Mouse (Mus musculus): ENCODE data around the gene Ank3.

Gene Ank3

DNA sequence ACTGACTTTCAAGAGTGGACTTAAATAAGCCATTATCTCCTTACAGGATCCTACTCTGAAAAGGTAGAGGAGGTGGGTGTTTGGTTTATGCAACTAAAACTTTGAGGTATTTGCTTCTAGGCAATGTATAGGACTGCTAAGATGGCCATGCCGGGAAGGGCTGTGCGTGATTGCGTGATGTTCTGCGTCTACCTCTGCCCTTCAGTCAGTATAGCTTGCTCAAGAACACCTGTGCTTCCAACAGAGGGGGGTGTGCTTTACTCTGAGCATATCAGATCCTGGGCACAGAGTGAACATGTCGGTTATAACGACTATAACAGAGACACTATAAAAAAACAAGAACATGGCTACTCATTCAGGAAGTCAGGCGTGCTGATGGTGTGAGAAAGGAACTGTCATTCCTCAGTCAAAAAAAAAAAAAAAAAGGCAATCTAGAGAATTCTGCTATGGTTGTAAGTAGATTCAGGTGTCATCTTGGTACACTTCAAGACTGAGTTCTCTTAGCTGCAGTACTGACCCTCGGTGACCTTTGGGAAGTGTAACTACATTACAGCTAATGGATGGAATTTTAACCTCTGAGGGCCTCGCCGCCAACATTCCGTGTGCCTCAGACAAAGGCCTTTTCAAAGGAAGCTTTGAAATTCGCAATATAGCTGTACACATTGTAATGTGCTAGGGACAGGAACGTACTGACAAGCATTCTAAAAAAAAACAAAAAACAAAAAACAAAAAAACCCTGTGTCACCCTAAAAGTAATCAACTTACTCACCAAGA, 387.8 kb downstream of the Ank3 start:
- no peak for DNase-seq

- no peak for DNase-seq
Observed at GRCm38 (mm10) chr10:69787379-69787778, 388.8 kb downstream of the Ank3 start.

- no peak for DNase-seq
Observed at GRCm38 (mm10) chr10:69790606-69791005, 392.0 kb downstream of the Ank3 start.

GRCm38 (mm10) chr10:69791951-69792350, 393.4 kb downstream of the Ank3 start:
- DNase-seq = no peak

DNA sequence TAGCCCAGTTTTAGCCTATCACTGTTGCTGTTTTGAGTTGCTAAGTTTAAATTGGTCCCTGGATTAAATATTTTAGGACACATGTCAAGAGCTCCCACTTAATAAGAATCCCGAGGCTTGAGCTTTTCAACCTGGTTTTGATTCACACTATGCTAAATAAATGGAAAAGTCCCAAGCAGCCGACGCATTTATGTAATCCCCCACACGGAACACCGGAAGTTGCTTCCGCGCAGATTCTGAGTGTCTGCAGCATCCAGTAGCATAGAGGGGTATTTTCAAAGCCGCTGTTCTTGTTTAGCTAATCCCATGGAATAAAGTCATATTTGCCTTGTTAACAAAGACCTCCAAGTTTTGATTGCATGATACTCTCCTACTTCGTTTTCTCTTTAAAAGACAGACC, 393.8 kb downstream of the Ank3 start:
- DNase-seq = no peak

DNA sequence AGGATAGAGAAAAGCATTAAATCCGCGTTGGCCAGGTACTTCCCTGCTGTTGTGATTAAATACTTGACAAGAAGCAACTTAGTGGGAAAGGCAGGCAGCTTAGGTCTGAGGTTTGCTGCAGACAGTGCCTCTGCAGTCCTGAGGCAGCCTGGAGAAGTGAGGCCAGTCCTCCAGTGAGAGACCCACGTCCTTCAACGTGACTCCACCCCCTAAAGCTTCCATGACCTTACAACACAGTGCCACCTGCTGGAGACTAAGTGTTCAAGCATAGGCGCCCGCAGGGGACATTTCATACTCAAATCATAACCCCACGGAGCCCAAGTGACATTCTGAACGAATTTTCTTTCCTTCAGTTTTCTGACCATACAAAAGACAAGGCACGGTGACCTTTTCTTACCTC, 394.5 kb downstream of the Ank3 start:
- no peak for DNase-seq

DNA sequence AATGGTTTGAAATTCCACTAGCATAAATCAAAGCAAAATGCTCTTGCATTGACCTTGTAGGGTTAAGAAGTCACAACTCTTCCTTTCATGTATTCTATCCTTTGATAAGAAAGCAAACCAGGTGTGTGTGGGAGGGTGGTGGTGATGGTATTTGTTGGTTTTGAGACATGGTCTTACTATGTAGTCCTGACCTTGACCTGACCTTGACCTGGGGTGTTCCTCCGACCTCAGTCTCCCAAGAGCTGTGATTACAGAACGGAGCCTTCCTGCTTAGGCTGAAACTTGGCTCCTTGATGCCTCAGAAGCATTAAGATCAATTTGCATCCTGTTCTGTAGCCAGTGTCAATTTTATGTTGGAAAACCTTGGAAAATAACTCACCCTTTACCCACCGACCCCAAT, 397.1 kb downstream of the Ank3 start:
- DNase-seq = no peak

DNA sequence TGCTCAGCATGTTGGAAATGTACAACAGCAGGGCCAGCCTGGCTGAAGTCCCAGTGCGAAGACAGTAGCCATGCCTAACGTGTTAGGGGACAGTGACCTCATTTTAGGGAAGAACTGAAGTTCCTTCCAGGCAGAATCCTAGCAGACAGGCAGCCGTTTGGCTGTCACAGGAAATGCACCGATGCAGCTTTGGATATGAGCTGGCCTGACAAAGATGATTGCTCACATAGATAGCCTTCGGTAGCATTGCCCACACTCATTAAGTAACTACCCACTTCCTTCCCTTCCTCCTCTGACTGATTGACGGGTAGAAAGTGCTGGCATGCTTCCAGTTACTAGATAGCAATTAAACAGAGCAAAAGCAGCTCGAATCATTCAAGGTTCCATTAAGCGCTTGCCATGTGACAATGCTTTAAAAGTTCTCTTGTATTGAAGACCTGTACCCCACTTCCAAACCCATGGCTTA, 397.9 kb downstream of the Ank3 start:
- DNase-seq = no peak

GRCm38 (mm10) chr10:69803135-69803756, 404.7 kb downstream of the Ank3 start:
- no peak for DNase-seq

- DNase-seq = no peak
Observed at GRCm38 (mm10) chr10:69804613-69805012, 406.0 kb downstream of the Ank3 start.

GRCm38 (mm10) chr10:69810785-69811184, 412.2 kb downstream of the Ank3 start:
- DNase-seq = no peak

DNA sequence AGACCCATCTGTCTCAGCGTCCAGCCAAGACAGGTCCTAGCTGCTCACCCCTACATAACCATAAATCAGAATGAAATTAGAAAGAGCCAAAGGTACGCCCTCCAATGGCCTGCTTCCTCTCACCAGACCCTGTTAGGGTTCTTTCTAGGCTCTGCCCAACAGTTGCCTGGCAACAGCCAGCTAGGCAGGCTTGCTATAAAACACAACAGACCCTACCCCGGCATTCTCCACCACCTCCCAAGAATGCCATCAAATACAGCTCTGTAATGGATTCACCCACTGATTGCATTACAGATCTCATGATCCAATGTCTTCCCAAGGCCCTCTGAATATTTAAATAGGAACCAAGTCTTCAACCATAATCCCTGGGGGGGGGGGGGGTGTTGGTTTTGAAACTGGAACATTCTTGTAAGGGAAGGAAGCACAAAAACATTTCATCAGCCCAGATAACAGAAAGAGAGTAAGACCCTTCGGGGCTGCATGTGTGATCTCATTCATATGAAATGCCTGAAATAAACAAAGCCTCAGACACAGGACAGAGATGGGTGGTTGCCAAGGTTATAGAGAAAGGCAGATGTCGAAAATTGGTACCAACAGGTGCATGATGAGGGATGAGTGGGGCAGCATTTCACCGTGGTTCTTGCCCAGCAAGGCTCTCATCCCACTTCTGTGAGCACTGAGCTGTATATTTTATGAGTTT, 415.4 kb downstream of the Ank3 start:
- DNase-seq = no peak

DNA sequence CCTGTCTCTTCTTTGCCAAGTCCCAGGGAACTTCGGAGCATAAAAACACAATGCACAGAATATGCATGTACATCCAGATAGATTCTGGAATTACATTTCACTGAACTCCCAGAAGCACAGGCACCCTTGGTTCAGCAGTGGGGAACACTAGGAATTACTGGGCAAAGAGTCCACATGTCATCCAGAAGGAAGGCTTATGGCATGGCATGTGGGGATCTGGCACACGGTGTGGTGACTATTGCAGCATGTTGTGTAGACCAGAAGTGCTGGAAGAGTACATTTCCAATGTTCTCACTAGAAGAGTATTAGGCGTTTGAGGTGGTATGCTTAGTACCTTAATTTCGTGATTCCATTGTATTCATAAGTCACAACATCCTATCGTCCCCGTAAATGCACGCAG, 422.7 kb downstream of the Ank3 start:
- DNase-seq = no peak

GRCm38 (mm10) chr10:69828770-69829169, 430.2 kb downstream of the Ank3 start:
- DNase-seq = no peak

DNA sequence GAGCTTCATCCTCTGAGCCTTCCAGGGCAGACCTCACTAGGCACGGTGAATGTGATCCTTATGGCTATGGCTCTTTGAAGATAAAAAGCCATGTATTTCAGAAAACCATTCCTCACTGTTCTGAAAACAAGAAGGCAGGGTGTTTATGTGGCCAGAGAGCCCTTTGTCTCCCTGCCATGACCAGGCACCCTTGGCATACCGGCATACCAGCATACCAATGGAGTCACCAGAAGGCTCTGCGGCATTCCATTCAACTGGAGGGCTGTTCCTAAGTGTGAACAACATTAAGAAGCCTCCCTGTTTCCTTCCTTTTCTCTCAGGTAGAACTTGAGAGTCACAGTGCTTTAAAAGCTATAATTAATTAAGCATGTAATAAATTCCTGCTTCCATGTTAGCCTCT, 430.7 kb downstream of the Ank3 start:
- no peak for DNase-seq

- no peak for DNase-seq
Observed at GRCm38 (mm10) chr10:69831568-69831967, 433.0 kb downstream of the Ank3 start.

GRCm38 (mm10) chr10:69832241-69832640, 433.7 kb downstream of the Ank3 start:
- no peak for DNase-seq

DNA sequence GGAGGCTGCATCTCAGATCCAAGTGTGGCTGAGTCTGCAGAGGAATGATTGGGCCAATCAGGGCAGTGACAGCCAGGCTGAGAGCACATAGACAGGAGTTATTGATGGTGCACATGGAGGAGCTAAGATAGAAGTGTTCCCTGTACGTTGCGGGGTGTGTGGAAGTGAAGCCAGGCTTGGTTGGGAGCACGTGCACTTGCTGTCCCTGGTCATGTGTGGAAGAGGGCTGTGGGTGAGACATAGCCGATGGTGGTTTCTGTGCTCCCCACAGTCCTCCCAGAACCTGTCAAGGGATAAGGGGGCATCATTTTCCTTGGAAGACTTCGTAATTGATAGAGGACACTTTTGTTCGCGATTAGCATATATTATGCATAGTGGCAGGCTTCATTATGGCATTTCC, 434.2 kb downstream of the Ank3 start:
- no peak for DNase-seq

DNA sequence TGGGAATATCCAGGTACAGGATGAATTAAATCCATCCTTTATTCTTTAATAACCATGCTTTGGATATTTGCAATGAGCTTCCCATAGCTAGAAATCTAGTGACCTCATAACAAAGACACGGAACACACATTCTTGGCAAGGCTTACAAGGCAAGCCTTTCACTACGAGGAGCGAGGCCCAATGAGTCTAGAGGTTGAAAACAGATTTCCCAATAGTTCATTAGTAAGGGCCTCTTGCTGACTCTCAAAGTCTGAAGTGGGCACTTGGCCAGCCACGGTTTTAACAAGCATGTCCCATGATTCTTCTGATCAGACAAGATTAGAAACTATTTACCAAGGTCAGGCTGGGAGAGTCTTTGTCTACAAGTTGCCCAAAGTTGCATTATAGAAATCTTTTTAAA, 436.1 kb downstream of the Ank3 start:
- DNase-seq = no peak

DNA sequence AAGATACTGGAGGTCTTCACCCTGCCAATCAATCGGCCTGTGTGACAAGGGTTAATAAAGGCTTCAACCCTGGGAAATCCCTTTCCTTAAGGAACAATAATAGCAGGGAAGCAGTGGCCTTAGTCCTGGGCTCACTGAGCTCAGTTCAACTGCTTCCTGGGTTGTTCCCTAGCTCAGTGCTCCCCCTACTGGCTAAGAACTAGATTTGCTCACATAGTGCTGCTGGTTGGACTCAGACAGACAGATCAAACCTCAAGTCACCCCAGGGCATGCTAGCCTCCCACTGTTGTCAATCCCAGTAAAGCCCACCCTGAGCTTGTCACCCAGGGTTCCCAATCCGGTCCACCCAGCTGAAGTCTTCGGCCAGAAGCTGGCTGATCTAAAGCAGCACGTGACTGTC, 447.2 kb downstream of the Ank3 start:
- DNase-seq = no peak

DNA sequence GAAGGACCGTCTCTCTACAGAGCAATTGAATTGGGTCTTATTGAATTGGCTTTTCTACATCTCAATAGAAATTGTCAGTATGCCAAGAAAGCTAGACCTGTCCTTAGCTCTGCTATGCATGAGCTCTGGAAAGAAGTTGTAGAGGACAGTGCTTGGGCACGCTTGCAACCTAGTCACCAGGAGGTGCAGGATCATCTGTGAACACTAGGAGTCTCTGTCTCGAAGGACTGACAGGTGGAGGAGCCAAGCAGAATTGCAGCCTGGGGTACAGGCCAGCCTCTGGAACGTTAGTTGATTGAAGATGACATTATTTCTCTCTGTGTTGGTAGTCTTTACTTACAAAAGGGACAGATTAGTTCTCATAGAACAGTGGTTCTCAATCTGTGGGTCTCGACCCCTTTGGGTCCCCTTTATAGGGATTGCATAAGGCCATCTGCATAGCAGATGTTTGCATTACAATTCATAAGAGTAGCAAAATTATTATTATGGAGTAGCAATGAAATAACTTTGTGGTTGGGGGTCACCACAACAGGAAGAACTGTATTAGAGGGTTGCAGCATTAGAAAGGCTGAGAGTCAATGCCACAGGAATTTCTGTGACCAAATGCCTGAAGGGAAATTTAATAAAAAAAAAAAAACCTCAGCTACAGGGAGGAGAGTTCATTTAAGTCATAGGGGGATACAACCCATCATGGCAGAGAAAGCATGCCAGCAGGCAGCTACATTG, 454.0 kb downstream of the Ank3 start:
- DNase-seq = no peak

DNA sequence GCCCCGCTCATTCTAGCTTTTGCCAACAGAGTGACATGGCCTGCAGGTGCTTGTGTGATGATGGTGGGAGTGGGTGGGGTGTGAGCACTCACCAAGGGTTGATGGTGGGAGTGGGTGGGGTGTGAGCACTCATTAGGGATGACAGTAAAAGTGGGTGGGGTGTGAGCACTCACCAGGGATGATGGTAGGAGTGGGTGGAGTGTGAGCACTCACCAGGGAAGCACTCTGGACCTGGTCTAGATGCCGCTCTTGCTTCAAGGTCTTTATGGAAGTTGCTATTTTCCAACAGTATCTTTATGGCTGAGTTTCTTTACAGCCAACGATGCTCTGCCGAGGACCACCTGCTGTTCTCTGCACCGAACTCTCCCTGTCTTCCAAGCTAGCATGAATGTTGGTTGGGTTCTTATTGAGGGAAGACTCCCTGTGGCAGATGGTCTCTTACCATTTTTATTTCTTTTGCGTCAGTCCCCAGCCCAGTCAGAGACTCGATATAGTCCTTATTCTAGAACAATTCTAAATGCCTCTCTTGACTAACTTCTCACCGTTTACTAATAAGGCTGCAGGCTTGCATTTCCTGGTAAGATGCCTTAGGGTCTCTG, 456.1 kb downstream of the Ank3 start:
- DNase-seq = no peak

GRCm38 (mm10) chr10:69858011-69858410, 459.4 kb downstream of the Ank3 start:
- DNase-seq = no peak

Data from spleen, adult 18-20 months (tissue).